Mouse (Mus musculus) kidney, embryonic 16.5 days (tissue): ENCODE data around the gene Timm10. TPM values are rescaled to one million over a fixed set of nuclear protein-coding genes. Genes with fewer than 3 reads are reported as not detected.

Experiments used
- ATAC-seq: fragments of 200-750 bp; cut with Nextera tagmentation; 2 replicates; pipeline ENCODE4 v1.8.0; 2017; ENCODE audit warnings: moderate TSS enrichment; ENCODE audit not compliant: low FRiP score, low TSS enrichment
- H3K27ac ChIP-seq: fragments of 300-500 bp; sonication (generic); 2 replicates; pipeline ENCODE4 v1.5.1; 2014; ENCODE audit warnings: low read length
- H3K27me3 ChIP-seq: fragments of 300-500 bp; sonication (generic); 2 replicates; pipeline ENCODE4 v1.6.1; 2014; ENCODE audit warnings: low read length, control low read depth, mixed read lengths; ENCODE audit not compliant: insufficient read depth
- H3K36me3 ChIP-seq: fragments of 300-500 bp; sonication (generic); 2 replicates; pipeline ENCODE4 v1.6.1; 2014; ENCODE audit warnings: low read length, control low read depth, mixed read lengths; ENCODE audit not compliant: insufficient read depth
- H3K4me1 ChIP-seq: fragments of 300-500 bp; sonication (generic); 2 replicates; pipeline ENCODE4 v1.6.1; 2014; ENCODE audit warnings: low read length, control low read depth, mixed read lengths; ENCODE audit not compliant: insufficient read depth
- H3K4me2 ChIP-seq: fragments of 300-500 bp; sonication (generic); replicated peaks from 2 replicates; pipeline ENCODE4 v1.6.1; 2014; ENCODE audit warnings: low read depth, low read length
- H3K4me3 ChIP-seq: fragments of 300-500 bp; sonication (generic); 2 replicates; pipeline ENCODE4 v1.5.1; 2014; ENCODE audit warnings: mild to moderate bottlenecking, low read length
- H3K9ac ChIP-seq: fragments of 300-500 bp; sonication (generic); replicated peaks from 2 replicates; pipeline ENCODE4 v1.6.1; 2014; ENCODE audit warnings: low read length
- H3K9me3 ChIP-seq: fragments of 300-500 bp; sonication (generic); 2 replicates; pipeline ENCODE4 v1.6.1; 2016; ENCODE audit warnings: low read length, control low read depth
- WGBS: fragments of 180-500 bp; shearing (Covaris S2); extraction: QIAGEN DNeasy Blood & Tissue Kit; methylation state at CpG from one replicate; pipeline ENCODE4 v1.1.7; 2014; 5-methylcytosine and 5-hydroxymethylcytosine counted together
- polyA plus RNA-seq: library from polyadenylated mRNA; unstranded; fragments of >200 nt; fragmentation: Nextera tagmentation; extraction: Ambion mirVana; gene quantifications from 2 replicates; pipeline ENCODE4 v1.2.1, GENCODE M21; 2015

Gene Timm10
- polyA plus RNA-seq, 1 experiment from 2014 or later: 66.6 TPM

DNA sequence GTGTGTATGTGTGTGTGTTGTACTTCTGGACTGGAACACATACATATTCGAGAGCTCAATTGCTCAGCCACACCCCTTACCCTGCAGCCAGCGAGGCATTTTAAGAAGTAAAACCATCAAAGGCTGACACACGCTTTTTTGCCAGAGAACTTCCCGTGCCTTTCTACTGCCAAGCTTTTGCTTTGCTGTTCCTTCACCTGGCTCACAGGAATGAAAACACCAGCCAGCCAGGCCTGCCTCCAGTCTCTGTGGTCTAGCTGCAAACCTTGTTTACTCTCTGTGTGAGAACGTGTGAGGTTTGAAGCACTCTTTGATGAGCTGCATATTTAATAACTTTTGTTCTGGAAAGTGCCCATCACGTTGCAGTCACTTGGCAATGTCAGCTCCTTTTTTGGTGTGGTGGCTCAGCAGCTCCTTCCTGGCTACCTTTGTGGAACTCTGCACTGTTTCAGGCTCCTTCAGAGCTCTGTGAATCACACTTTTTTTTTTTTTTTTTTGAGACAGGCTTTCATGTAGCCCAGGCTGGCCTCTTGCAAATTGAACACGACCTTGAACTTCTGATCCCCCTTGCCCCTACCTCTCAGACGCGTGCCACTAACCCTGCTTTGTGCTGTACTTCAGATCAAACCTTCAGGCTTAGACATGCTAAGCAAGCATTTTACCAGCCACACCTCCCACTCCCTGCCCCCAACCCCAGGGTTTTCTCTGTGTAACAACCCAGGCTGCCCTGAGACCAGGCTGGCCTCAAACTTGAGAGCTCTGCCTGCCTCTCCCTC is 11.2 kb downstream of the Timm10 start:
- Histone ChIP-seq H3K4me3 (no peak overlapping the region), H3K4me1 (peaks cover 26% of the 10 kb centered on the region), H3K9ac (no peak overlapping the region), H3K27ac (no peak overlapping the region), H3K36me3 (no peaks in the 10 kb centered on the region), H3K4me2 (no peak overlapping the region), H3K27me3 (peaks cover 11% of the 10 kb centered on the region; the same call in 1 of the 2 replicates), H3K9me3 (no peaks in the 10 kb centered on the region)
- 32% methylated on average over 9 of the region's 9 CpGs for WGBS
- ATAC-seq: no peak

DNA sequence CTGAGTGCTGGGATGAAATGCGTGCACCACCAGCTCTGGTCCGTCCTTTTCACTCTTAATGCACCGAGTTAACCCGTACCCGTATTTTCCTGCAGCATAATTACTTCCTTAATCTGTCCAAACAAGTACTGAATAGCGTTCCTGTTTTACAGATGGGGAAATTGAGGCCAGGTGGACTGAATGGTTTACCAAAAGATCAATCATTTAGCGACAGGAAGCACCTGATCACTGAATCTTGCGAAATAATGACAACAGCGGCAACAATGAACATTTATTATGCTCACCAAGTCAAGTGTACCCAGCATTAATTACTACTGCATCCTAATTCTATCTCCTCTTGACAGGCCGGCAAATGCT is 11.8 kb downstream of the Timm10 start, which contains the start of gene Slc43a1:
Gene Slc43a1, plus strand, starts transcription at position 258 of the 357 bp plus-strand sequence.
- H3K36me3 ChIP-seq: no peaks in the 10 kb centered on the region
- peaks cover 26% of the 10 kb centered on the region for H3K4me1 ChIP-seq
- peak within 1 kb of the TSS; percentile 79 for H3K9ac ChIP-seq
- WGBS: 19% methylated on average over 10 of the region's 10 CpGs
- H3K9me3 ChIP-seq: no peaks in the 10 kb centered on the region
- peak within 1 kb of the TSS; percentile 84 for H3K4me2 ChIP-seq
- peak within 1 kb of the TSS; percentile 90 for H3K27ac ChIP-seq
- no peak for ATAC-seq
- peaks cover 11% of the 10 kb centered on the region; the same call in 1 of the 2 replicates for H3K27me3 ChIP-seq
- H3K4me3 ChIP-seq: peak within 1 kb of the TSS; percentile 67

DNA sequence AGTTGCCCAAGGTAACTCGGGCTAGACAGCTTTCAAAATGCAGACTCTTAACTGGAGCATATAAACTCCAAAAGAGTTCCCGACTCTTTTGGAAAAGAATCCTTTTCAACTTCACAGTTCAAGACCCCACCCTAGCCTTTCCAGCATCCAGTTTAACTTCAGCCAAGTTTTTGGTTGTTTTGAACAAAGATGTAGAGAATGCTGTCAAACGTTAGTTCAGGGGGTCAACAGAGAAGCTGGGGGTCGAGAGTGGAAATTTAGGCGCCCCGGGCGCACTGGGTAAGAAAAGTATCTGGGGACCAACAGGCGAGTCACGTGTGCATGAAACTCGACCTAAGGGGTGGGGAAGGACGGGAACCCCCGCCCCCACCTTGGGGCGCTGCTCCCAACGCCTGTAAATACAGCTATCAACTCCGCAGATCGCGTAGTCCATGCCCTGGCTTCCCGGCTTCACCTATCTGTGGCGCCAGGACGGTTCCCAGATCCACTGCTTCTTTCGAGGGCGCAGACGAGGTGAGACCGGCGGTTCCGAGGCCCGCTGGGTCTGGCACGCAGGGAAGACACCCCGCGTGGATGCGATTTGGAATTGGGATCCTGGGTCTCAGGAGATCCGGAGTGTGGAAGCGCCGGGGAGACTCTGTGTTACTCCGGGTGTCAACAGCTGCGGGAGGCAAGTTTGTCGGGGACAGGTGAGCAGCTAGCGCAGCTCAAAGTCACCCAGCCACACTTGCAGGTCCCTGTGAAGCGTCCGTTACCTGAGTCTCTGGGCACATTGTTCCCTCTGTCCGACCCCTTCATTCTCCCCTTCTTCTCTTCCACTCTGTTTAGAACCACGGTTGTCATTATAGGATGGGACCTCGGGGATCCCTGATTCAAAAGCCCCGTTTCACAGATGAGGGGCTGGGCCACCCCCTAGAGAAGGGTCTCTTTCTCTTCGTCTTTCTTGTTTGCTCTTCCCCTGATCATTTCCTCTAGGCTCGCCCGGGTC is 12.5 kb downstream of the Timm10 start:
- Histone ChIP-seq H3K27me3 (peaks cover 11% of the 10 kb centered on the region; the same call in 1 of the 2 replicates), H3K9me3 (no peaks in the 10 kb centered on the region), H3K4me2 (peak overlapping the region; percentile 84), H3K36me3 (no peaks in the 10 kb centered on the region), H3K9ac (peak overlapping the region; percentile 79), H3K4me1 (peaks cover 26% of the 10 kb centered on the region), H3K27ac (peak overlapping the region; percentile 90), H3K4me3 (peak overlapping the region; percentile 67)
- under 1% methylated on average over 47 of the region's 47 CpGs for WGBS
- peak; percentile 20; the same call in 1 of the 2 replicates for ATAC-seq

DNA sequence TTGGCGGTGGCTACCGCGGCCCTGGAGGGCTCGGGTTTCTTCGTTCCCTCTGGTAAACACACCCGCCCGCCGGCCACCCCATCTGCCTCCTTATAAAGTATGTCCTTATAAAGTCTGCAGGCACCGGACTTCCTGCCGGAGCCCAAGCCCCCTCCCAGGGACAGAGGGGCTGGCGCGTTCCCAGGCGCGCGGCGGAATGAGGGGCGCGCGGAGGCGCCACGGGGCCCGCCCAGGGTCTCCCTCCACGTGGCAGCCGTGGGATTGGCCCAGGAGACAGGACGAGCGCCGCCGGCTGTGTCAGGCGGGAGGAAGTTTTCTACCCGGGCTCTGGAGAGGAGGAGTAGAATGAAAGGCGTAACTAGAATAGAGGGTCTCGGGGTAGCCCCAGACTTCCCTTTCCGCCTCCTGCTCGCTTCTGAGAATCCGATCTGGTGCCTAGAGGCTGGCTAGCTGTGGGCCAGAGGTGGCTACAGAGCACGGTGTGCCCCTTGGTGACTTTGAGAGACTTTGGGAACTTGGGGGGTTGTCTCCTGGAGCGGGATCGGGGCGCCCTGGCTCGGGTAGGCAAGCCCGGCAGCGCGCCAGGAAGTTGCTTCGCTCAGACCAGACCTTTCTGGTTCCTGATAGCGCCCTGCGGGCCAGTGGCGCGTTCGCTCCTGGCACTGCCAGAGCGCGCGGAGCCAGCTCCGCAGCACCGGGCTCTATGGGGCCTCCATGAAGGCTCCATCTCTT is 13.4 kb downstream of the Timm10 start:
- H3K4me1 ChIP-seq: peaks cover 26% of the 10 kb centered on the region
- peak overlapping the region; percentile 67 for H3K4me3 ChIP-seq
- H3K9me3 ChIP-seq: no peaks in the 10 kb centered on the region
- peaks cover 11% of the 10 kb centered on the region; the same call in 1 of the 2 replicates for H3K27me3 ChIP-seq
- H3K9ac ChIP-seq: peak overlapping the region; percentile 79
- H3K27ac ChIP-seq: peak overlapping the region; percentile 90
- peak overlapping the region; percentile 84 for H3K4me2 ChIP-seq
- no peaks in the 10 kb centered on the region for H3K36me3 ChIP-seq
- WGBS: under 1% methylated on average over 52 of the region's 54 CpGs
- peak; percentile 94 for ATAC-seq

DNA sequence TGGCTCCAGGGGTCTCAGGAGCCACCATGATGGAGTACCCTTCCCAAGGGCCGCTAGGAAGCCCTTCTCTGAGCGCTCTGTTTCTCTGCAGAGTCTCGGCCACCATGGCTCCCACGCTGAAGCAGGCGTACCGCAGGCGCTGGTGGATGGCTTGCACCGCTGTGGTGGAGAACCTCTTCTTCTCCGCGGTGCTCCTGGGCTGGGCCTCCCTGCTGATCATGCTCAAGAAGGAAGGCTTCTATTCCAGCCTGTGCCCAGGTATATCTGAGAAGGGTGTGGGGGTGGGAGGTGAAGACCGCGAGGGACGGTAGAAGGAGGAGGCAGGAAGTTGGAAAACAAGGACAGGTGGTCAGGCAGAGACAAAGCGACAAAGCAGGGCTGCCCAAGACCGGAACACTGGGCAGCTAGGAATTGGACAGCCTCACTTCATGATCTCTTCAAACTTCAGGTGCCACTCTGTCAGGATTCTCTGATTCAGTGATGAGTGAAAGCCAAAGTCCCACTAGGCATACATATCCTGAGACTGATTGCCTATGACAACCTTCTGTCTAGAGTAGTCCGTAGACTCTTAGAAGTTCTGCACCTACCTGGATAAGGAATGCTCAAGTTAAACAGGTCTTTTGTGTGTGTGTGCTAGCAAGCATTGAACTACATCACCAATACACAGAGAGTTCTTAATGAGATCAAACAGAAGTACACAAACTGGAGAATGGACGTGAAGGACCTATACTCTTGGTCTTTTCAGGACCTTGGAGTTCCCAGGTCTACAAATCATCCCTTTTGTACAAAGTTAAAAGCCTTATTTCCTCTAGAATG is 14.2 kb downstream of the Timm10 start:
- H3K27me3 ChIP-seq: peaks cover 11% of the 10 kb centered on the region; the same call in 1 of the 2 replicates
- peak overlapping the region; percentile 79 for H3K9ac ChIP-seq
- H3K9me3 ChIP-seq: no peaks in the 10 kb centered on the region
- H3K4me1 ChIP-seq: peaks cover 26% of the 10 kb centered on the region
- H3K27ac ChIP-seq: peak overlapping the region; percentile 90
- ATAC-seq: peak; percentile 10
- WGBS: 6% methylated on average over 17 of the region's 17 CpGs
- H3K4me3 ChIP-seq: peak overlapping the region; percentile 67
- H3K4me2 ChIP-seq: peak overlapping the region; percentile 84
- no peaks in the 10 kb centered on the region for H3K36me3 ChIP-seq

DNA sequence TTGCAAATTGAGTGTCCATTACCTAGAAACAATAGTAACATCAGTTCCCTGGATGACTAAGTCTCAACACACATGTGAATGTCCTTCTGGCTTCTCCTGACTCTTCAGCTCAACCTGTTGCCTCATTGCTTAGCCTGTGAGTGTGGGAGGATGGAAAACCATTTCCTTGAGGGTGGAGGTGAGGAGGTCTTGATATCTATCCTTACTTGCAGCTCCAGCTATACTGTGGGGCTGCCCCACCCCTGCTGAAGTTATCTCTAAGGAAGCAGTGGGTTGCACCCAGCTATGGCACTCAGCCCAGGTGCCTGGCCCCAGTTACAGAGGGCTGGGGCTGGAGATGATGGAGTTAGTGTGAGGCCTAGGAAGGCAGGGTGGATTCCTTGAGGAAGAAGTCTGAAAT is 15.1 kb downstream of the Timm10 start:
- H3K9ac ChIP-seq: 0 out of 2 replicates have a peak overlapping the region, but pooled peaks have one; percentile 79

DNA sequence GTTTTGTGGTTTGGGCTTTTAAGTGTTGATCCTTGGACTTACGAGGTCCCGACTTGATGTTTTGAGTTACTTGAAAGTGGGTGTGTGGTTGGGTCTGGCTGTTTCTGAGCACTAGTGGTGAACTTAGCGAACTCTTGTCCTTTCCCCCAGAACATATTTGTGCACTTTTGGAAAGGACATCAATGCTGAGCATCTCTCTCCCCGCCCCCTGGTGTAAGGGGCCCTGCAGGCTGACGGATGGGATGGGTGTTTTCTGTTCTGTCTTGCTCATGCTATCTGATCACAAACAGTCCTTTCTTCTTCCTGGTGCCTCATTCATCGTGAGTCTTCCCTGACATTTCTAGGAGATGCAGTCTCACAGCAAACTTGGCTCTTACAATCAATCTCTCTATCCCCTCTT is 16.9 kb downstream of the Timm10 start:
- no peak overlapping the region for H3K4me3 ChIP-seq

More for the DNA sequence above, 15.1 kb downstream of the Timm10 start:
- H3K4me2 ChIP-seq: peak overlapping the region; percentile 84
- no peaks in the 10 kb centered on the region for H3K9me3 ChIP-seq
- peaks cover 11% of the 10 kb centered on the region; the same call in 1 of the 2 replicates for H3K27me3 ChIP-seq
- no peak overlapping the region for H3K27ac ChIP-seq
- peaks cover 26% of the 10 kb centered on the region for H3K4me1 ChIP-seq
- no peak for ATAC-seq
- H3K36me3 ChIP-seq: no peaks in the 10 kb centered on the region
- H3K4me3 ChIP-seq: peak overlapping the region; percentile 67; the same call in 1 of the 2 replicates

DNA sequence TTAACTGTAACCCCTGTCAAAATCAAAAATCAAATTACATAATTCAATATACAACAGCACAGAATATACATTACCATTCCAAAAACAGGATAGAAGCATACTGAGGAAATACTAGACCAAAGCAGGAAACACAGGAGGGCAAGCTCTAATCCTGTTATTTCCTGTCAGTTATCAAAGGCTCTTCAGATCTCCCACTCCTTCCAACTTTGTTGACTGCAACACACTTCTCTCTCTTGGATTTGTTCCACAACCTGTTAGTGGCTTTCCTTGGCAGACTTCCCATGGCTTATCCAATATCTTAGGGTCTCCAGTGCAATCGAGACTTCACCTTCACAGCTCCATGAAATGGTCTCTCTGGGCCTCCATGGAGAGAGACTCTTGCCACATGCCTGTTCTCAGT is 18.4 kb downstream of the Timm10 start:
- whole genome bisulfite sequencing: 77% methylated on average over 1 of the region's 1 CpGs
- no peak overlapping the region for H3K9ac ChIP-seq
- H3K4me2 ChIP-seq: no peak overlapping the region
- no peaks in the 10 kb centered on the region for H3K27me3 ChIP-seq
- ATAC-seq: no peak
- peaks cover 18% of the 10 kb centered on the region for H3K4me1 ChIP-seq
- no peaks in the 10 kb centered on the region for H3K9me3 ChIP-seq
- H3K36me3 ChIP-seq: no peaks in the 10 kb centered on the region
- H3K27ac ChIP-seq: no peak overlapping the region
- H3K4me3 ChIP-seq: no peak overlapping the region

More for the DNA sequence above, 16.9 kb downstream of the Timm10 start:
- Histone ChIP-seq H3K9me3 (no peaks in the 10 kb centered on the region), H3K27me3 (0 out of 2 replicates have a peak, but pooled peaks cover 1% of the 10 kb centered on the region), H3K9ac (no peak overlapping the region), H3K36me3 (no peaks in the 10 kb centered on the region), H3K4me1 (peaks cover 22% of the 10 kb centered on the region), H3K4me2 (no peak overlapping the region), H3K27ac (no peak overlapping the region)
- no peak for ATAC-seq
- WGBS: 88% methylated on average over 6 of the region's 6 CpGs
